Mouse (Mus musculus) adrenal gland, postnatal 4 days (tissue): ENCODE measurements at regions not wholly inside any gene's neighbourhood (a gene's known extent, or its start where the extent isn't known, plus 50 kb on each side); places are given as distances from the start of the nearest gene placed in this dataset.

Source experiments
- DNase-seq, 2 experiments: peaks; one replicate each; pipeline ENCODE4 v3.0.0; 2021 to 2022; ENCODE audit warnings: low spot score in 2 of 2, mixed read lengths in 2 of 2

DNA sequence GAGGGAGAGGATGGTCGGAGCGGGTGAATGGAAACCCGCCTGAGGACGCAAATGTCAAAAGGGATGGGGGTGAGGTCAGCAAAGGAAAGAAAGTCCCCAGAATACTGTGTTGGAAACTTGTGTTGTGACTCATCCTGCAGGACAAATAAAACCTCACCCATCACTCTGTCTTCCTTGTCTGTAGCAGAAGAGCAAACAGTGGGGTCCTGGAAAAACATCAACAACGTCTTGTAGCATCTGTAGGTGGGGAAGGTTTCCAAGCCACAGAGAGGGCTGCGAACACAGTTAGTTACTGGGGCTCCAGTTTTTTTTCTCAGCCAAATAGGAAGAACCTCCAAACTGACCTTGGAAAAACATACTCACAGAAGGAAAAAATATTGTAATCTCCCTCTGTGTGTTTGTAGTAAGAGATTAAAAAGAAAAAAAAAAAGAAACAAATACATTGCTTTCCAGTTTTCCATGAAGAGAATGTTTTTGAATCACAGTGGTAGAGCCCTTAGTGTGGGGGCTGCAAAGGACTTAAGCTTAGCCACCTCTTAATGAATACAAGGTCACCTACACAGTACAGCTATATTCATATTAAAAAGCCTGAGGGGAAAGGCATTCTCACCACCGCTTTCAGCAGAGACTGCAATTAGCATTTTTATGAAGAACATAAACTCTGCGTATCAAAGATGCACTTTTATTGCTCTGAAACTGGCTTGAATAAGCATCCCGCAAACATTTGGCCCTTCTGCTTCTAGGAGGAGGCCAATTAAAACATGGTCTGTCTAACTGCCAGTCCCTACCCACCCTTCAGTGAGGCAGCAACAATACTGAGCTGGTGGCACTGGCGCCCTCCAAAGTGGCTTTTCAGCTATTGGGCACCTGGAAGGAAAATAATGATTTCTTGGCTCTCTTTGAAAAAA is 198.6 kb upstream of the Tprg start:
- no peak for DNase-seq

DNA sequence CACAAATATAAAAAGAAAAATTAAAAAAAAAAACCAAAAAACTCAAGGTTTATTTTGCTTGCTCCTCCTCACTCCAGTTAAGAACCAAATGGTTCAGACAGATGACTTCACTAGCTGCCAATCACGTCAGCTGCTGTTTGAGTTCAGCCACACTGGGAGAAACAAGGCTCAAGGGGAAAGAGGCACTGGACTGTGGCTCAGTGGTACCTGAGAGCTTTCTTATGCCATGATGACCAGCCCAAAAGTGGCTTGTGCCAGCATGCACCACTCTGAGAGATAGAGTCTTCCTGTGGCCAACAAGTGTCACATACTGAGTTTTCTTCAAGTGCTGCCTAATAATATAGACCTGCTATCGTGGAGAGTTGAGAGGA is 198.0 kb upstream of the Tprg start:
- no peak for DNase-seq

DNA sequence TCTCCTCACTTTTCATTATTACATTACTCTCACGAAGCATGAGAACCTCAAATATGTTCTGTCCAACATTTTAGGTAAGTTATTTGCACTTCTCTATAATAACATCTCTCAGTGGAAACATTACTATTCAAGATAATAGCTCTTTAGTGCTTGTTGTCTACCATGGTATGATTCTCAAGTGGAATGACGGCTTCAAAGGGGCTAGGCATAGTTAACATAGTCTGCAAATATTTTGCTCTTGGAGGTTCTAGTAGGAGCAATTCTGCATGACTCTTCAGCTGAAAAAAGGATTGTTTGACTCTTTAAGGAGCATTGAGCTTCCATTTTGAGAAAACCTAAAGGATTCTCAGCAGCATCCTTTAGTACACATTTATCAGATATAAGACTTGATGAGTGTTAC is 182.5 kb upstream of the Tprg start:
- no peak for DNase-seq

DNA sequence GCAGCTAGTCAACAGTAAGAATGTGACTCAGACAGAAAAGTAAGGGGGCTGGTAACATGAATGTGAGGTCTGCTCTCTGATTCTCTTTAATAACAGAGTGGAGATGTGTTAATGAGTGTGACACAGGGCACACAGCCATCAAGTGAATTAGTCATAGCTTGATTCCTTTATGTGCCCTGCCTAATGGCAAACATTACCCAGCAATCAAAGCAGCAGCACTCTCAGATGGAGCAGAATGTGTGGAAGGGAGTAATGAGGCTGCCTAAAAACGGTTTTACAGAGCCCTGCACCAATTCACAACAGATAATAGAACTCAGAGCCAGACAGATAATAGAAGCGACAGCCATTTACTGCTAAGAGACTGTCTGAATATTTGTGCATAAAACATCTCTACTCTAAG is 182.0 kb upstream of the Tprg start:
- no peak for DNase-seq

DNA sequence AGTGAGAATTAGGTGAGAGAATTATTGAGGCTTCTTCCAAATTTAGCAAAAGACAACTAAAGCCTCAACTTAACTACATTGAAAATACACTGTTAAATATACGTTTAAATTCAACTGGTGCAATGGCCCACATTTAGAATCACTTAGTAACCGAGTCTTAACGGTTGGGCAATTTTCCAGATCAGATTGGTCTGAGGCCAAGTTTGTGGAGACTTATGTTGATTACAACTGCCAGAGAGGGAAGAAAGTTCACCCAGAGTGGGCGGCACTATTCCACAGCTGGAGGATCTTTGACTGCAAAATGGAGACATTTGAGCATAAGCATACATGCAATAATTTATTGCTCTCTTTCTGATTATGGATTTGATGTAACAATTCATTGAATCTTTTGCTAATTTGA is 146.5 kb upstream of the Tprg start:
- DNase-seq, result no peak

DNA sequence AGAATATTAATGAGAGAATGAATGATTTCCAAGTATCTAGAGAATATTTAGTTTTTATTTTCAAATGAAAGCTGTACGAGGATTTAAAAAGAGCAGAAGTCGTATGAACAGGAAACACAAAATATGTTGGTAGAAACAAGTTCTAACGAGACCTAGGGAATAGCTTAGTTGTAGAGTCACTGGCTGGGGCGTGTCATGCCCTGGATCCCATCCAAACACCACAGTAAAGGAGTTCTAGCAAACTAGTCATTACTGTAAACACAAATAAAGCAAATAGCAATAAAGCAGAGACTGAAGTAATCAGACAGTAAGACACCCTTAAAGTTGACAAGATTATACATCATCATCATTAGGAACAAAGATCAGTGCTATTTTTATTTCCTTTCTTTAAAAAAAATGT is 139.1 kb upstream of the Tprg start:
- no peak for DNase-seq

DNA sequence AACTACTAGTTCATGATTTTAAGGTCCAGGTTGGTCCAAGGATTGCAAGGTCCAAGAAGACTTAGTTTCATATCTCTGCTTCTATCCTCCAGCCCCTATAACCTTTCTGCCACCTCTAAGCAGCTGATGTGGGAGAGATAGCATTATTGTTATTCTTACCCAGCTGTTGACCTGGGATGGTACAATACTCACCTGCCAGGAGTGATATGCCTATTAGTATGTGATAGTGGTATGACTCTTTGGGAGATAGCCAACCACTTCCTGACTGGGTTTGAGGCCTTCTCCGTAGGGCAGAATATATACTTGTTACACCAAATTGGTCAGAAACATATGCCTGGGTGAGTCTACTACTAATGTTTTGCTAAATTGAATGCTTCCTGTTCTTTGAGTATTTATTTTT is 137.4 kb upstream of the Tprg start:
- no peak for DNase-seq

DNA sequence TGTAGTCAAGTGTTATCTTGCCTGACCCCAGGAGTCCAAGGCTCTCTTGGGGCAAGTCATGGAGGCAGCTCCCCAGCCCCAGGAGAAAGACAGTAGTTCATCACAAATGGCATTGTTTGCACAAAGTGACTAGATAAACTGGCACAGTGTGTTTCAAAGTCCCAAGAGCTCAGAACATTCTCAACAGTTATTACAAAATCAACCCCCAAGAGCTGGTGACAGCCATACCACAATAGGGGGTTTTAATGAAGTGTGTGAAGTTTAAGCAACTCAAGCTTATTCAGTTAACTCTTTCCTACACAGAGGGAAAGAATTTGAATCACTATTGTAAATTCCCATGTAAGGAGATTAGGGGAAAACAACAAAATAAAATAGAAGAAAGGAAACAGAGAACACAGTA is 109.7 kb upstream of the Tprg start:
- DNase-seq, result no peak

DNA sequence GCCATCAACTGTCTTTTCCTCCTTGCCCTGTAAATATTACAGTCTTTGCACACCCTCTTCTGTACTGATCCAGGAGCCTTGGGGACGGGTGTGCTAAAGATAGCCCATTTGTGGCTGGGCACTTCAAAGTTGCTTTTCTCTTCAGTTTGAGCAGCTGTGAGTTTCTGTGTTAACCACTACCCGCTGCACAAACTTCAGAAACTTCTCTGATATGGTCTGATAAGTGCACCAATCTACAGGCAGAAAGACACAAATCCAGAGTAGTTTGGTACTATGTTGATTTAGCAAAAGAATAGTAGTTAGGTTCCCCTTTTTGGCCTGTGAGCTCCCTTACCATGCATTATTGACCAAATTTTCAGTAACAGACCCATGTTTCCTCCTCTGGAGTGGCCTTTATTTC is 108.6 kb upstream of the Tprg start:
- DNase-seq, result no peak

DNA sequence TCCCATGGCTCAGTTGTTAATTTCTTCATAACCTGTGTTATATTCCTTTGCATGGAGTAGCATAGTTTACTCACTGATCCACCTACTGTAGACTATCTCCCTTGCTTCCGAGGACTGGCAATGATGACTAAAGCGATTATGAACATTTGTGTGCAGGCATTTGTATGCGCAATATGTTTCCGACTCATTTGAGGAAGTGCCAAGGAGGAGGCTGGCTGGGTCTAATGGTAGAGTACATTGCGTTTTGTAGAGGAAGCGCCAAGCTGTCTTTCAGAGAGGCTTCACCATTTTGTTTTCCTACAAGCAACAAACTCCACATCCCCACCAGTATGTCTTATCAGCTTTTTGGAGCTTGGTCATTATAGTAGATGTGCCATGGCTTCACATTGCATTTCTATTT is 104.7 kb upstream of the Tprg start:
- no peak for DNase-seq

DNA sequence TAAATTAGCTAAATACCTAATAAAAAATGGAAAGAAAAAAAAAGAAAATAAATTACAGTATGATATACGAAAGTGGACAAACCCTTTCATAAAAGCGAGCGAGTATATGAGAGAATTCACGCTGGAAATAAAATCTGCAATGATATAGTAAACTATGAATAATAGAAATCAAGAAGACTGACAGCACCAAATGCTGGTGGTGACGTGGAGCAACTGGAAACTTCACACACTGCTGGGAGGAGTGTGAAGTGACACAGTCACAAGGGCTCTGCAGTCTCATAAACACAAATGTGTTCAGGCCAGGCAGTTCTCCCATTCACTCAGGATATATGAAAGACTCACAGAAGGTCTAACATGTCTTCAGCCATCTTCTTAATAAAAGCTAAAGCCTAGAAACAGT is 89.5 kb upstream of the Tprg start:
- DNase-seq, result no peak

DNA sequence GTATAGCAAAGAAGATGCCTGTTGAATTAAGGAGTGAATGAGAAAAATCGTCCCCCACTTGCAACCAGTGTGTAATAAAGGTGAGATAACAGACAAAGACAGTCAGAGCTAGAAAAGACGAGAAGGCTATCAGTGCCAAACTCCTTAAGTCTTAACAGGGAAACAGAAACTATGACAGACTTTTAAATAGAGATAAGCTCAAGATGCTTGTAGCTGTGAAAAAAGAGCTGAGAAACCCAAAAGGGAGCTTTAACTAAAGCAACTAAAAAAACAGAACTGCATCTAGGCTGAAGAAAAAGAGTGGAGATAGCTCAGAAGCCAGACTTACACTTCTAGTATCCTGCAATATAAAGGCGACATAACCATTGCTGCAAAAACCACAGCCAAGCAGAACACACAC is 87.8 kb upstream of the Tprg start:
- DNase-seq, result no peak

DNA sequence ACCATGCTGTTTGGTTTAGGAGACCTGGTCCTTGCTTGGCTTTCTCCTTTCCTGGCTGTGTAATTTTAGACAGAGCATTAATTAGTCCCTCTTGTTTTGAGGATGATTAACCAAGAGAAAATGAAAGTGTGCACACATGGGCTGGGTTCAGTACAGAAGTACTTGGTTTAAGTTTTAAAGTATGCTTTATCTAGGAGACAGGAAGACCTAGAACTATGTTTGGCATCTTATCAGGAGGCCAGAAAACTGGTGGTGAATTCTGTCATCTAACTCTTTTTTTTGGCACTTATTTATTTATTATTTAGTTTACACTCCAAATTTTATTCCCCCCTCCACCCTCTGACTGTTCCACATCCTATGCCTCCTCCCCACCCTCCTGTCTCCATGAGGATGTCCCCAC is 86.6 kb upstream of the Tprg start:
- DNase-seq, result no peak

DNA sequence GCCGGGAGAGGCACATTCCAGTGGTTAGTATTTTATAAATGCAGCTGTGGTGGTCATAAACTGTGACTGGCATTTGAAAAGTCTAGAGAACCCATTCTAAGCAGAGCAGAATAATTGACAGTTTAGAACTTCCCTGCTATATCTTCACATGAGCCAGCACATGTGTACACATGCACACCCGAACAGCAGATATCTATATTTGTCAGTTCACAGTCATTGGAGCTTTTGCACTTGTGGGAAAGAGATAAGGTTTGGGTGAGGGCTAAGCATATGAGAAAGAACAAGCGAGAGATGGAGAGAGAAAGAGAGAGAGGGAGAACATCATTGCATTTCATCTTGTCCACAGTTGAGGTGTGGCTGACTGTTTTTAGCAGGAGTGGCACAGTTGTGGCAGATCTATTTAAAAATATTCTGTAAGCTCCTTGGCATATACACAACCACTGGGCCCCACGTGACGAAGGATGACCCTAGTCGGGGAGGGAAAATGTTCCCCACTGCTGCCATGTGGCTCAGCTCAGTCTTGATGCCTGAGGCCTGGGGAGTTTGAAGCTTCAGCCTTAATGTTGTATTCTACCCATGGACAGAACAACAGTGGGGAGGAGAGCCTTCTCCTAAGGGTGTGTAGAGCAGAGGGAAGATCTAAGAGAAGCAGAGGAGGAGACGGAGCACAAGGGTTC is 85.4 kb upstream of the Tprg start:
- no peak for DNase-seq

DNA sequence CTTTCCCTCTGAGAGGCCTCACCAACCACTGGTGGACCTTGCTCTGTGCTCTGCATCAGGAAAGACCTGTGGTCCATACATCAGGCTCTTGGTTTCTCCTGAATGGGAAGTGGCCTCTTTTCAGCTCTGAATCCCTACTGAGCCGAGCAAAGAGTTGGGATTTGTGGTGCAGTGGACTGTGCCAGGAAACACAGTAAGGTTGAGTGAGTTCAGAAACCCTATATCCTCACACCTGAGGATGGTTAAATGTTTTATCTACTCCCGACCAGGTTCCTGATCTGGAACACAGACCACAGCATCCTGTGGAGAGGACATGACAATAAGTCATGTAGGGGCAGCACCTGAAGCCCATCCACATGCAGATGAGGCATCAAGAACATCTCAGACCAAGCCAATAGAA is 73.4 kb upstream of the Tprg start:
- no peak for DNase-seq

DNA sequence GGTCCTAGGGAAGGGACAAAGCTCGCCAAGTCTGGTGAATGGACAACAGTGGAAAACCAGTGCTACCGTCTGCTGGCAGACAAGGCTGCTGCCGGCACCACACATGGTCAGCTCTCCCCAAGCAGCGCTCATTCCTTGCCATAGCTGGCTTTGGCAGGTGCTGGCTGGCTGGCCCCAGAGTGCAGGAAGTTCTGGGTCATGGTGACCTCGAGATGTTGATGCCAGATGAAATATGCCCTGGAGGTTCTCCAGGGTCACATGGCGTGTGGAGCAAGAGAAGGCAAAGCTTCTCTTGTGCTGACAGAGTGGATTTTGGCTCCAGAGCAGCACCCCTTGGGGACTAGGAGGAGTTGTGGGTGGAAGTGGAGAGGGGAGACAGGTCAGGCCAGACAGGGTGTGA is 66.1 kb upstream of the Tprg start:
- DNase-seq, result peak; percentile 8 to 33

DNA sequence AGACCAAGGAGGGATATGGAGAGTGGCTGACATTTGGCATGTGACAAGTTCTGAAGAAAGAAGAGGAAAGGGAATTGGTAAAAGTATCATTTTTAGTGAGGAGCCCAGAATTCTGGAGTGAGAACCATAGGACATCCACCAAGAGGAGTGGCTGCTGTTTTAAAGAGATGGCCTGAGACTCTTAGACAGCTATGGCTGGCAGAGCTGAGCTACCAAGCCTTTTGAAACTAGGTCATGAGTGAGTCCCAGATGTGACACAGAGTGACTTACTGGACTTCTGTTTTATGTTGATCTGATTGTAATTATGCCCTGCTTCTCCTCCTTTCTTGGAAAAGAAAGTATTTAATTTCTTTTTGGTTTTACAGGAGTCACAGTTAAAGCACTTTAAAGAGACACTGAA is 61.8 kb upstream of the Tprg start:
- DNase-seq, result no peak
